ENCODE assay signal across 20 mouse cellular contexts in the genomic region with DNA sequence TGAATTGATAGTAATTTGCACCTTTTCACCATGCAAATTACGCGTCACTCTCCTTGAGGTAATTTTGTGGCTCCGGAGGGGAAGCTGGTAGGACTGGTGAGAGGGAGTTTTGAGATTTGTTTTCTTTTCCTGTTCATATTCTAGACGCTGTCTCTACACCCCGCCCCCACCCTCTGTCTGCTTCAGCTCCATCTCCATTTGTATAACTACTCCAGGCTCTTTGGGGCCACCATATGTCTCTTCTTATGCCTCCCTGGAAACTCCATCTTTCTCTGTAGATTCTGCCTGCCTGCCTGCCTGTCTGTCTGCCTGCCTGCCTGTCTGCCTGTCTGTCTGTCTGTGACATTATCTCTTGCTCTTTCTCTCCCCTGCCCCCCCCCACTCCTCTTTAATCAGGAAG. TPM values are rescaled to one million over a fixed set of nuclear protein-coding genes. Genes with fewer than 3 reads are reported as not detected.
DNase-seq lines count a peak whose midpoint lies in the region; ATAC-seq and TF ChIP-seq lines count a peak whose summit lies in the region.
"Had no signal": no experiment of that assay in that cellular context is flagged by ENCODE, and none has a peak within 500 bp of the region (broad histone marks: within the 10 kb centered on the region; RNA-seq: fewer than 3 reads in every experiment).

No protein-coding gene starts in this region.

- H3K27ac ChIP-seq in hindbrain, embryonic 10.5 days, result peak overlapping the region; percentile 82
- H3K27ac ChIP-seq in hindbrain, embryonic 16.5 days (ENCODE audit: low read depth, low read length), result no peak overlapping the region
- H3K27ac ChIP-seq in forebrain, embryonic 12.5 days, result peak overlapping the region; percentile 42
- H3K27ac ChIP-seq in hindbrain, embryonic 14.5 days, result 0 out of 2 replicates have a peak overlapping the region, but pooled peaks have one; percentile 33
- H3K27ac ChIP-seq: heart, embryonic 13.5 days; intestine, embryonic 15.5 days; limb, embryonic 15.5 days; stomach, embryonic 15.5 days had no signal

- H3K4me2 ChIP-seq in hindbrain, embryonic 16.5 days (ENCODE audit: low read length), result no peak overlapping the region
- no peak overlapping the region for H3K4me2 ChIP-seq in forebrain, embryonic 12.5 days
- no peak overlapping the region for H3K4me2 ChIP-seq in hindbrain, embryonic 14.5 days (replicated peaks)
- H3K4me2 ChIP-seq: heart, embryonic 13.5 days; intestine, embryonic 15.5 days; limb, embryonic 15.5 days; stomach, embryonic 15.5 days had no signal

- peaks cover 72% of the 10 kb centered on the region for H3K4me1 ChIP-seq in hindbrain, embryonic 10.5 days (replicated peaks)
- peaks cover 23% of the 10 kb centered on the region for H3K4me1 ChIP-seq in hindbrain, embryonic 16.5 days (ENCODE audit: control insufficient read depth, insufficient read depth, low read depth, low read length)
- H3K4me1 ChIP-seq in E14TG2a.4 (replicated peaks; ENCODE audit: low read depth, low read length), result peaks cover 55% of the 10 kb centered on the region
- peaks cover 55% of the 10 kb centered on the region for H3K4me1 ChIP-seq in forebrain, embryonic 12.5 days
- peaks cover 48% of the 10 kb centered on the region for H3K4me1 ChIP-seq in hindbrain, embryonic 14.5 days (replicated peaks; ENCODE audit: control insufficient read depth, insufficient read depth, low read length)
- H3K4me1 ChIP-seq: heart, embryonic 13.5 days had no signal

- no peak overlapping the region for H3K4me3 ChIP-seq in hindbrain, embryonic 10.5 days
- no peak overlapping the region for H3K4me3 ChIP-seq in hindbrain, embryonic 16.5 days (ENCODE audit: low read length)
- 0 out of 2 replicates have a peak overlapping the region, but pooled peaks have one; percentile 7 for H3K4me3 ChIP-seq in E14TG2a.4 (replicated peaks; ENCODE audit: low read length)
- no peak overlapping the region for H3K4me3 ChIP-seq in forebrain, embryonic 12.5 days (replicated peaks)
- H3K4me3 ChIP-seq in hindbrain, embryonic 14.5 days (replicated peaks; ENCODE audit: low read length), result no peak overlapping the region
- H3K4me3 ChIP-seq: erythroblast, embryonic 14.5 days; heart, embryonic 13.5 days; intestine, embryonic 15.5 days; limb, embryonic 15.5 days; megakaryocyte, embryonic 14.5 days; stomach, embryonic 15.5 days had no signal

- H3K9me3 ChIP-seq in hindbrain, embryonic 10.5 days, result peaks cover 3% of the 10 kb centered on the region; the same call in 1 of the 2 replicates
- H3K9me3 ChIP-seq in hindbrain, embryonic 16.5 days (ENCODE audit: control insufficient read depth, low read length), result 0 out of 2 replicates have a peak, but pooled peaks cover 1% of the 10 kb centered on the region
- no peaks in the 10 kb centered on the region for H3K9me3 ChIP-seq in E14TG2a.4 (ENCODE audit: low read length)
- no peaks in the 10 kb centered on the region for H3K9me3 ChIP-seq in forebrain, embryonic 12.5 days
- 0 out of 2 replicates have a peak, but pooled peaks cover 3% of the 10 kb centered on the region for H3K9me3 ChIP-seq in hindbrain, embryonic 14.5 days (ENCODE audit: control insufficient read depth, low read length)
- H3K9me3 ChIP-seq: heart, embryonic 13.5 days; intestine, embryonic 15.5 days; limb, embryonic 15.5 days; stomach, embryonic 15.5 days had no signal

- H3K27me3 ChIP-seq in hindbrain, embryonic 10.5 days (ENCODE audit: insufficient read depth, poor library complexity, severe bottlenecking), result no peaks in the 10 kb centered on the region
- H3K27me3 ChIP-seq in hindbrain, embryonic 16.5 days (replicated peaks; ENCODE audit: control insufficient read depth, insufficient read depth, low read length), result no peaks in the 10 kb centered on the region
- H3K27me3 ChIP-seq in E14TG2a.4 (ENCODE audit: insufficient read depth, low read length), result no peaks in the 10 kb centered on the region
- H3K27me3 ChIP-seq in forebrain, embryonic 12.5 days, result no peaks in the 10 kb centered on the region
- no peaks in the 10 kb centered on the region for H3K27me3 ChIP-seq in hindbrain, embryonic 14.5 days (ENCODE audit: control insufficient read depth, insufficient read depth, low read length)
- H3K27me3 ChIP-seq: heart, embryonic 13.5 days; intestine, embryonic 15.5 days; limb, embryonic 15.5 days; stomach, embryonic 15.5 days had no signal

- no peak overlapping the region for H3K9ac ChIP-seq in hindbrain, embryonic 16.5 days (ENCODE audit: low read depth, low read length)
- no peak overlapping the region for H3K9ac ChIP-seq in forebrain, embryonic 12.5 days
- H3K9ac ChIP-seq in hindbrain, embryonic 14.5 days, result no peak overlapping the region
- H3K9ac ChIP-seq: heart, embryonic 13.5 days; intestine, embryonic 15.5 days; limb, embryonic 15.5 days; stomach, embryonic 15.5 days had no signal

- WGBS in hindbrain, embryonic 10.5 days, result 71% methylated on average over 5 of the region's 5 CpGs
- WGBS in hindbrain, embryonic 16.5 days, result 54% methylated on average over 5 of the region's 5 CpGs
- WGBS in forebrain, embryonic 12.5 days, result 72% methylated on average over 5 of the region's 5 CpGs
- 69% methylated on average over 5 of the region's 5 CpGs for WGBS in hindbrain, embryonic 14.5 days

- H3K36me3 ChIP-seq in hindbrain, embryonic 10.5 days, result no peaks in the 10 kb centered on the region
- H3K36me3 ChIP-seq in hindbrain, embryonic 16.5 days (ENCODE audit: control insufficient read depth, insufficient read depth, low read length), result no peaks in the 10 kb centered on the region
- H3K36me3 ChIP-seq in E14TG2a.4 (ENCODE audit: insufficient read depth, low read length), result no peaks in the 10 kb centered on the region
- no peaks in the 10 kb centered on the region for H3K36me3 ChIP-seq in forebrain, embryonic 12.5 days (replicated peaks)
- H3K36me3 ChIP-seq in hindbrain, embryonic 14.5 days (replicated peaks; ENCODE audit: control insufficient read depth, insufficient read depth), result no peaks in the 10 kb centered on the region
- H3K36me3 ChIP-seq: heart, embryonic 13.5 days; intestine, embryonic 15.5 days; limb, embryonic 15.5 days; stomach, embryonic 15.5 days had no signal

- no peak for ATAC-seq in hindbrain, embryonic 16.5 days
- ATAC-seq in forebrain, embryonic 12.5 days (ENCODE audit: low FRiP score), result no peak
- no peak for ATAC-seq in hindbrain, embryonic 14.5 days (ENCODE audit: low FRiP score)
- ATAC-seq: intestine, embryonic 15.5 days had no signal

- TF ChIP-seq CTCF in E14TG2a.4 (conservative IDR thresholded peaks at IDR 0.05; ENCODE audit: low read length), result no peak

- no peak for DNase-seq in hindbrain, embryonic 10.5 days (ENCODE audit: low spot score)
- no peak for DNase-seq in hindbrain, embryonic 14.5 days (ENCODE audit: low spot score)
- no peak for DNase-seq in thymus, postnatal 14 days
- DNase-seq in gastrocnemius, adult 8-10 months (ENCODE audit: low spot score in 2 of 2), result no peak
- no peak for DNase-seq in adrenal gland, adult (ENCODE audit: inconsistent age in 2 of 2, low spot score in 1 of 2)
- DNase-seq: adrenal gland, postnatal 10 days; cerebellum, adult 8-10 months; heart, adult 11 months; heart, postnatal 36 days; lung, postnatal 10 days; spleen, adult 18-20 months had no signal

RNA-seq across cellular contexts. Expression of gene Calm1, which starts 26.8 kb away (rescaled TPM):
- 1,379 and 1,527 TPM in 2 replicates for polyA plus RNA-seq in hindbrain, embryonic 10.5 days (2016; fragmentation: Nextera tagmentation; extraction: Ambion mirVana)
- polyA plus RNA-seq in hindbrain, embryonic 16.5 days (2015; fragmentation: Nextera tagmentation; extraction: Ambion mirVana), result 2,854 and 3,176 TPM in 2 replicates
- polyA plus RNA-seq in forebrain, embryonic 12.5 days (2016; fragmentation: Nextera tagmentation; extraction: Ambion mirVana), result 1,646 and 1,801 TPM in 2 replicates
- 2,705 and 2,824 TPM in 2 replicates for polyA plus RNA-seq in hindbrain, embryonic 14.5 days (2014; fragmentation: Nextera tagmentation; extraction: Ambion mirVana)
- 100 to 1,000 TPM; 532 to 601 (median 581) TPM for total RNA-seq in gastrocnemius, adult 8-10 months (2022)
